Mouse (Mus musculus) hindbrain, embryonic 14.5 days (tissue): ENCODE measurements around the gene Dcxr. TPM values are rescaled to one million over a fixed set of nuclear protein-coding genes. Genes with fewer than 3 reads are reported as not detected.
A peak's percentile ranks its signal among the peaks of the same experiment; 100 is the strongest.

ENCODE experiments used
- ATAC-seq: fragments of 200-750 bp; cut with Nextera tagmentation; 2 replicates; pipeline ENCODE4 v1.8.0; 2017; ENCODE audit warnings: moderate number of reproducible peaks, mild to moderate bottlenecking, moderate TSS enrichment, moderate library complexity; ENCODE audit not compliant: low FRiP score
- DNase-seq: peaks from one replicate; pipeline ENCODE4 v3.0.0-alpha.2; 2015; ENCODE audit warnings: low spot score
- H3K27ac ChIP-seq: fragments of 300-500 bp; sonication (generic); 2 replicates; pipeline ENCODE4 v1.5.1; 2014; ENCODE audit warnings: mild to moderate bottlenecking, moderate library complexity
- H3K27me3 ChIP-seq: fragments of 300-500 bp; sonication (generic); 2 replicates; pipeline ENCODE4 v1.6.1; 2014; ENCODE audit warnings: mild to moderate bottlenecking, low read length, mixed read lengths; ENCODE audit not compliant: control insufficient read depth, insufficient read depth
- H3K36me3 ChIP-seq: fragments of 300-500 bp; sonication (generic); replicated peaks from 2 replicates; pipeline ENCODE4 v1.6.1; 2014; ENCODE audit not compliant: control insufficient read depth, insufficient read depth
- H3K4me1 ChIP-seq: fragments of 300-500 bp; sonication (generic); replicated peaks from 2 replicates; pipeline ENCODE4 v1.6.1; 2014; ENCODE audit warnings: antibody characterized with exemption, low read length, mixed read lengths; ENCODE audit not compliant: control insufficient read depth, insufficient read depth
- H3K4me2 ChIP-seq: fragments of 300-500 bp; sonication (generic); replicated peaks from 2 replicates; pipeline ENCODE4 v1.6.1; 2014; ENCODE audit warnings: mild to moderate bottlenecking, moderate library complexity
- H3K4me3 ChIP-seq: fragments of 300-500 bp; sonication (generic); replicated peaks from 2 replicates; pipeline ENCODE4 v1.5.1; 2014; ENCODE audit warnings: mild to moderate bottlenecking, low read length
- H3K9ac ChIP-seq: fragments of 300-500 bp; sonication (generic); 2 replicates; pipeline ENCODE4 v1.6.1; 2014
- H3K9me3 ChIP-seq: fragments of 300-500 bp; sonication (generic); 2 replicates; pipeline ENCODE4 v1.6.1; 2016; ENCODE audit warnings: low read length; ENCODE audit not compliant: control insufficient read depth
- WGBS: fragments of 180-500 bp; shearing (Covaris S2); extraction: QIAGEN DNeasy Blood & Tissue Kit; methylation state at CpG from one replicate; pipeline ENCODE4 v1.1.7; 2014; 5-methylcytosine and 5-hydroxymethylcytosine counted together
- polyA plus RNA-seq: library from polyadenylated mRNA; unstranded; fragments of >200 nt; fragmentation: Nextera tagmentation; extraction: Ambion mirVana; gene quantifications from 2 replicates; pipeline ENCODE4 v1.2.1, GENCODE M21; 2014

Gene Dcxr
- polyA plus RNA-seq, 1 experiment from 2014 or later: 13.7 TPM

DNA sequence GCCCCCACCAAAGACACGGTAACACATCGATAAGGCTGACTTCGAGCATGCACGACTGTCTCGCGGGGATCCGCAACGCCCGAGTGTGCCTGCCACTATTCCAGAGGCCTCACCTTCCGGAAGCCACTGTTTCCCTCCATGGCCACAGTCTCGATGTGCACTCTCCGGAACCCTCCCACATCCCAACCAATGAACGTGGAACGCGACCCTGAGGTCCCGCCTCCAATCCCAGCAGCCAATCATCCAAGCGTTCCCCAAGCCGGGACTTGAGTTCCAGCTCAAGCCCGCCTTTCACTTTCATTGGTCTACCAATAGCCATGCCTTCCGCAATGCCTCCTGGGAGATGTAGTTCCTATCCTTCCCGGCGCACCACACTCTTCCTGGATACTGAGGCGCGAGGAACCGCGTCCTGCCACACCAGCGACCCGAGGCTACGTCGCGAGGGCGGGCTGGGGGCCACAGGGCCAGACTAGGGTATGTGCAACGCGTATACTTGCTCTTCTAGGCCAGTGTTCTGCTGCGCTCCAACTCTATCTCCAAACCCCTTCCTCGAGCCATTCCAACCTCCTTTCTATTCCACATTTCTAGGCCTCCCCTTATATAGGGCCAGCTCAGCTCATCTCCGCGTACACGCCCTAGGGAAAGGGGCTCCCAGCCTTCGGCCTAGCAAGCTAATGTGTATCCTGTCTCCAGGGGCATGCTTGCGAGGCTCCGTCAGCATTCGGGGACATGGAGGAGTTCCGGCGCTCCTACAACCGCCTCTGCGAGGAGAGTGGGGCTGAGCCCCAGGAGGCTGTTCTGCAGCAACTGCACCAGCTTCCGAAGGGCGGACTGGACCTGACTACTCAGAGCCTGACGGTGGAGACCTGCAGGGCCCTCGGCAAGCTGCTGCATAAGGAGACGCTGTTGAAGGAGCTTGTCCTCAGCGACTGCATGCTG, 13.2 kb downstream of the Dcxr start, which contains the start of the genes Cenpx and Lrrc45:
Gene Cenpx (minus strand): TSS at position 159 of the 939 bp plus-strand sequence.
Gene Lrrc45 (plus strand): TSS at position 346 of the 939 bp plus-strand sequence.
- no peaks in the 10 kb centered on the region for H3K9me3 ChIP-seq
- H3K4me1 ChIP-seq: peaks cover 17% of the 10 kb centered on the region
- 3% methylated on average over 53 of the region's 53 CpGs for WGBS
- ATAC-seq: peak; percentile 97
- H3K27ac ChIP-seq: peak within 1 kb of the TSS; percentile 72
- H3K9ac ChIP-seq: peak within 1 kb of the TSS; percentile 74
- peak within 1 kb of the TSS; percentile 99 for H3K4me2 ChIP-seq
- H3K36me3 ChIP-seq: peaks cover 45% of the 10 kb centered on the region
- peak; percentile 97 for DNase-seq
- peak within 1 kb of the TSS; percentile 59 for H3K4me3 ChIP-seq
- H3K27me3 ChIP-seq: no peaks in the 10 kb centered on the region

DNA sequence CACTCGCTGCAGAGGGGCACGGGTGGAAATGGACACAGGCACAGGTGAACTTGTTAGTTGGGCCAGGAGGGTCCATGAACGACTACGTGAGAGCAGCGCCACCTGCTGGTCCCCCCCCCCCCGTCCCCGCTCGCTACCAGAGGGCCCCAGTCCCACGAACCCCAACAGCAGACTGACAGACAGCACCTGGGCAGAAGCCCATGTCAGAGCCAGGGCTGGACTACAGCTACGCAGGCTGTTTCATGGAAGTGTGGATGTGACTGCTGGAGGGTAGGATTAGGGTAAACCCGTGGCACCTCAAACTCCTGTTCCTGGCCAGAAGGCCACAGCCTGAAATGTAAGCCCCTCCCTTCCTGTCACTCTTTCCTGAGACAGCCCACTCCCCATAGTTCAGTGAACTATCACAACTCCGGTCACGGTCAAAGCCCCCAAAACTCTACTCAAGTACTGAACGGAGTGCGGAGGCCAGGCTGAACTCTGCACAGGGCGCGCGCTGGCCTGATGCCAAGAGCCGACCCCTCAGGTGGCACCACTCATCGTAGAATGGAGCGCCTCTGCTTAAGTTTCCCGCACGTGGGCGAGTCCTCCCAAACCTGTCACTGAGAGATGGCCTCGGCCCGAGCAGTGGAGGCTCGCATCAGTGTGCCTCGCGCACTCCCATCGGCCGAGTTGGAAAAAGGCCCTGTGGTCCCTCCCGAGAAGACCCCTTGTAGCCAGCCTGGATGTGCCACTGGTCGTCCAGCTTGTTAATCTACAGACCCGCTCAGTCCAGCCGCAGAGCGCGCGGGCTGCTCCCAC, 14.1 kb downstream of the Dcxr start:
- peak overlapping the region; percentile 72 for H3K27ac ChIP-seq
- H3K36me3 ChIP-seq: peaks cover 41% of the 10 kb centered on the region
- DNase-seq (no peak), ATAC-seq (peak; percentile 56)
- peak overlapping the region; percentile 99 for H3K4me2 ChIP-seq
- H3K4me1 ChIP-seq: peaks cover 17% of the 10 kb centered on the region
- H3K27me3 ChIP-seq: no peaks in the 10 kb centered on the region
- peak overlapping the region; percentile 59 for H3K4me3 ChIP-seq
- H3K9ac ChIP-seq: peak overlapping the region; percentile 69
- WGBS: 1% methylated on average over 38 of the region's 38 CpGs
- H3K9me3 ChIP-seq: no peaks in the 10 kb centered on the region

DNA sequence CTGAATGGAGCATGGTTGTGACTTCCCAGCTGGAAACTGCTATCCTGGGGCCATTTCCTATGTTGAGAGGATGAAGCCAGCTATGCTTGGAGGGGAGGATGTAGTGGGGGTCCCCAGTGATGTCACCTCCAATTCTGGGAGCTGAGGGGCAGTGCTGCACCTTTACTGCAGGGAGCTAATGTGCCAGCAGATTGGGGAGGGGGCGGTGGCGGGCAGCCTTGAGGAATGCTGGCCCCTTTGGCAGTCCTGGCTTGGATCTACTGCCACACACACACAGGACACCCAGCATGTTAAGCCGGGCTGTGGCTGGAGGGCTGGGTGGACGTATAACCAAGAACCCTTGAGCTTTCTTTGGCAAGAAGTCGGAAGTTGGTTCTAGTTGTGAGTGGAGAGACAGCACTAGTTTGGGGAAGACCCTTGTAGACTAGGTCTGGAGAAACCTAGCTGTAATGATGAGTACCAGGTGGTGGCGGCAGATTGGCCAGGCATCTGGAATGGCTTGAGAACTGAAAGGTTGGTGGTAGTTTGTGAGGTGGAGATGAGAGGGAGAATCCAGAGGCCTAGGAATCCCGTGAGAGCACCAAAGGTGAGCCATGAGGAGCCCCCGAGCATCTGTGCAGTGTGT, 15.0 kb downstream of the Dcxr start:
- Histone ChIP-seq H3K9me3 (no peaks in the 10 kb centered on the region), H3K4me3 (0 out of 2 replicates have a peak overlapping the region, but pooled peaks have one; percentile 59), H3K4me2 (peak overlapping the region; percentile 99), H3K27me3 (no peaks in the 10 kb centered on the region), H3K9ac (no peak overlapping the region), H3K4me1 (peaks cover 17% of the 10 kb centered on the region), H3K27ac (no peak overlapping the region), H3K36me3 (peaks cover 32% of the 10 kb centered on the region)
- DNase-seq (no peak), ATAC-seq (no peak)
- 68% methylated on average over 8 of the region's 8 CpGs for WGBS

DNA sequence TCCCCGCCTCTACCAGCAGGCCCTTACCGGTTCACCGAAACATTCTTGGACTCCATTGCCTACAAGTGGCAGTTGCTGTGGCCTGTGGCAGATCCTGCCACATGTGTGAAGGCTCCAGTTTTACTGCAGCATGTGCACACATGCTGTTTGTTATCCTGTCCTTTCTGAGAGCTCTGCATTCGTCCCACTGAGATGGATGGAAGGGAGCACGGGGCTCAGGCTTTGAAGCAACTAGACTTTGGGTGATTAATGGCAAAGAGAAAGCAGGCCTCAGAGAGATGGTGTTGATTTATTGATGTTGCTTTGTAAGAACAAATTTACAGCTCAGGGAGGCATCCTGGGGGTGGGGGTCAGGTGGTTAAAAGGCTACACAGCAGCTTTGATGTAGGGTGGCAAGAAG, 16.4 kb downstream of the Dcxr start:
- H3K4me2 ChIP-seq: no peak overlapping the region
- no peak overlapping the region for H3K27ac ChIP-seq
- no peaks in the 10 kb centered on the region for H3K9me3 ChIP-seq
- 65% methylated on average over 5 of the region's 5 CpGs for WGBS
- peaks cover 17% of the 10 kb centered on the region for H3K4me1 ChIP-seq
- DNase-seq (no peak), ATAC-seq (no peak)
- no peaks in the 10 kb centered on the region for H3K27me3 ChIP-seq
- no peak overlapping the region for H3K9ac ChIP-seq
- no peak overlapping the region for H3K4me3 ChIP-seq
- H3K36me3 ChIP-seq: peaks cover 28% of the 10 kb centered on the region

DNA sequence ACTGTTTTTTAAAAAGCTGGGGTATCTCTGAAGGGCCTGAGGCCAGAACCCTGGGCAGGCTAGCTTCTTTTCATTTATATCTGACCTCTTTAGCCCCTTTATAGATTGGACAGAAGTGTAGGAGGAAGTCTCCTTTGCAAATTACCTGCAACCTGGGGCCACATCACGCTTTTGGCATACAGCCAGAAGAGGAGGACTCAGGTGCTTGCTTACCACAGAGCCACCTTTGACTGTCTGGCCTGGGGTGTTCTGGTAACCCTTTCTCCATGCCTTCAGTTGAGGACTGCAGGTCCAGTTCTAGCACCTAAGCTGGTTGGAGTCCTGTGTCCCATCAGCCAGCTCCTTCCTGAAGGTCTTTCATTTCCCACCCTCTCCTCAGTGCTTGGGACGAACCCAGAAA, 17.5 kb downstream of the Dcxr start:
- Histone ChIP-seq H3K4me1 (peaks cover 19% of the 10 kb centered on the region), H3K27me3 (no peaks in the 10 kb centered on the region), H3K4me2 (no peak overlapping the region), H3K27ac (no peak overlapping the region), H3K9me3 (no peaks in the 10 kb centered on the region), H3K36me3 (peaks cover 28% of the 10 kb centered on the region), H3K4me3 (no peak overlapping the region), H3K9ac (no peak overlapping the region)
- 88% methylated on average over 2 of the region's 2 CpGs for WGBS
- no peak for ATAC-seq
- no peak for DNase-seq

DNA sequence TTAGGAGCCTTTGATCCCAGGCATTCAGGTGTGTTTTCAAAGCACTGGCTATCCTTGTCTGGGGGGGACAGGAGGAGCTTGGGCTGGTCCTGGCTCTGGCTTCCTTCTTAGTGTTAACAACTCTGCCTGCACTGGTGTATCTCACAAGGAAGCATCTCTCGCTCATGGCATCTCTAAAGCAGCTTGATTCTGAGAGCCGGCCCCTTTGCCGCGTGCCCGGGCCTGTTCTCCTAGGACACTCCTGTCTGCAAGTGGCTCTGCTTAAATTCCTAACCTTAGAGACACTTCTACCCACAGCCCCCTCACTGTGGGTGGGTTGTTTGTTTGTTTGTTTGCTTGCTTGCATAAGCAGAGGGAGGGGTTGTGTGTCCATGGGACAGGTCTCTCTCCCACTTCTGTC, 19.1 kb downstream of the Dcxr start:
- H3K4me1 ChIP-seq: peaks cover 19% of the 10 kb centered on the region
- no peak overlapping the region for H3K27ac ChIP-seq
- no peak overlapping the region for H3K9ac ChIP-seq
- no peak overlapping the region for H3K4me3 ChIP-seq
- ATAC-seq: no peak
- no peaks in the 10 kb centered on the region for H3K27me3 ChIP-seq
- H3K36me3 ChIP-seq: peaks cover 40% of the 10 kb centered on the region
- 31% methylated on average over 5 of the region's 5 CpGs for WGBS
- H3K9me3 ChIP-seq: no peaks in the 10 kb centered on the region
- no peak for DNase-seq
- H3K4me2 ChIP-seq: no peak overlapping the region

DNA sequence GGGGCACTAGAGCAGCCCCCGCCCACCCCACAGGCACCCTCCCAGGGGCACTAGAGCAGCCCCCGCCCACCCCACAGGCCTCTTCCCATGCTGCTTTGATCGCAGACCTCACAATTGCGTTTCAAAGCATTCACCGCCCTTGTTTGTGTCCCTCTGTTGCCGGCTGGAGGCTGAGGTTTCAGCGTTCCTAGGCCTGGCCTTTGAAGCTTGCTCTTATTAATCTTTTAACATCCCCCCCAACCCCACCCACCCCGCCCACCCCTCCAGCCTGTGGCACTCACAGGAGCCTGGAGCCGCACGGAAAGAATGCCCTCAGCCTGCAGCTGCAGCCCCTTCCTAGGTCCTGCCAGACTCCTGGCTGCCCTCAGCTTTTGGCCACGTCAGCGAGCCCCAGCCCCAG, 19.9 kb downstream of the Dcxr start:
- Histone ChIP-seq H3K27me3 (no peaks in the 10 kb centered on the region), H3K27ac (no peak overlapping the region; the same call in 1 of the 2 replicates), H3K4me3 (no peak overlapping the region), H3K4me1 (peaks cover 13% of the 10 kb centered on the region; the same call in 1 of the 2 replicates), H3K36me3 (peaks cover 47% of the 10 kb centered on the region), H3K9me3 (no peaks in the 10 kb centered on the region), H3K4me2 (no peak overlapping the region), H3K9ac (no peak overlapping the region)
- 11% methylated on average over 11 of the region's 12 CpGs for WGBS
- DNase-seq (no peak), ATAC-seq (no peak)

DNA sequence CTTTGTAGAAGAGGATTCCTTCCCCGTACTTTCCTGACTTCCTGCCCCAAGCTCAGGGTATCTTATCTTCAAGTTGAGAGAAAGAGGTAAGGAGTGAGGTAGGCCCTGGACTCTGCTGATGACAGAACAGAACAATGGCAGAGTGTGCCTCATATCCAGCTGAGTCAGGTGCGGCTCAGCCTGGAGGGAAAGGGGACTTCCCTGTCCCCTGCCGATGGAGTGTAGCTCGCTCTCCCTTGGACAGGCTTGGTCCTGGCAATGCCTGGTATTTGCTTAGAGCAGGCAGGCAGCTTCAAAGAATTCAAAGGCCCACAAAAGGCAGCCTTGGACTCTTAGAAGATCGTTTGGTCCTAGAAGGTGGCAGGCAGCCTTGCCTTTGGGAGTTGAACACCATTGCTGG, 21.0 kb downstream of the Dcxr start:
- 67% methylated on average over 5 of the region's 5 CpGs for WGBS
- Histone ChIP-seq H3K9ac (no peak overlapping the region), H3K27ac (no peak overlapping the region), H3K36me3 (peaks cover 53% of the 10 kb centered on the region), H3K4me1 (peaks cover 13% of the 10 kb centered on the region; the same call in 1 of the 2 replicates), H3K4me2 (no peak overlapping the region), H3K4me3 (no peak overlapping the region), H3K27me3 (no peaks in the 10 kb centered on the region), H3K9me3 (no peaks in the 10 kb centered on the region)
- no peak for ATAC-seq
- DNase-seq: no peak
